Comparison of ENCODE assay signal across 15 mouse cellular contexts in genomic region chr3:154798806-154799205, GRCm38 (mm10).
"Had no signal": no experiment of that assay in that cellular context is flagged by ENCODE, and none has a peak within 500 bp of the region (broad histone marks: within the 10 kb centered on the region; RNA-seq: fewer than 3 reads in every experiment).

No protein-coding gene starts in this region.

- H3K9ac ChIP-seq: limb, embryonic 15.5 days; liver, embryonic 12.5 days; lung, embryonic 14.5 days; midbrain, embryonic 15.5 days; neural tube, embryonic 12.5 days; stomach, embryonic 15.5 days had no signal

- H3K27ac ChIP-seq: left cerebral cortex, adult 2 months; limb, embryonic 15.5 days; liver, embryonic 12.5 days; midbrain, embryonic 15.5 days; neural tube, embryonic 12.5 days; stomach, embryonic 15.5 days had no signal

- H3K4me1 ChIP-seq: limb, embryonic 15.5 days; liver, embryonic 12.5 days; stomach, embryonic 15.5 days had no signal

- H3K9me3 ChIP-seq: limb, embryonic 15.5 days; liver, embryonic 12.5 days; midbrain, embryonic 15.5 days; neural tube, embryonic 12.5 days; stomach, embryonic 15.5 days had no signal

- DNase-seq: kidney, postnatal 25 days; lung, embryonic 14.5 days; lung, postnatal 10 days; lung, postnatal 4 days; right cerebral cortex, postnatal 4 days; spleen, adult 18-20 months; thymus, adult 2 months; thymus, postnatal 25 days had no signal

- H3K27me3 ChIP-seq: limb, embryonic 15.5 days; liver, embryonic 12.5 days; midbrain, embryonic 15.5 days; neural tube, embryonic 12.5 days; stomach, embryonic 15.5 days had no signal

- H3K4me3 ChIP-seq: left cerebral cortex, adult 2 months; limb, embryonic 15.5 days; liver, embryonic 12.5 days; midbrain, embryonic 15.5 days; neural tube, embryonic 12.5 days; stomach, embryonic 15.5 days had no signal

- H3K4me2 ChIP-seq: limb, embryonic 15.5 days; liver, embryonic 12.5 days; lung, embryonic 14.5 days; midbrain, embryonic 11.5 days; midbrain, embryonic 15.5 days; neural tube, embryonic 12.5 days; stomach, embryonic 15.5 days had no signal

- H3K36me3 ChIP-seq: limb, embryonic 15.5 days; liver, embryonic 12.5 days; midbrain, embryonic 15.5 days; neural tube, embryonic 12.5 days; stomach, embryonic 15.5 days had no signal

- ATAC-seq: liver, embryonic 12.5 days; midbrain, embryonic 15.5 days had no signal
